Mouse (Mus musculus): Measurements from ENCODE around the gene Trpc2. TPM values are rescaled to one million over a fixed set of nuclear protein-coding genes. Genes with fewer than 3 reads are reported as not detected.

Trpc2 gene
- polyA plus RNA-seq (2012; rRNA removed): 3.0 and 3.1 TPM in 2 replicates

DNA sequence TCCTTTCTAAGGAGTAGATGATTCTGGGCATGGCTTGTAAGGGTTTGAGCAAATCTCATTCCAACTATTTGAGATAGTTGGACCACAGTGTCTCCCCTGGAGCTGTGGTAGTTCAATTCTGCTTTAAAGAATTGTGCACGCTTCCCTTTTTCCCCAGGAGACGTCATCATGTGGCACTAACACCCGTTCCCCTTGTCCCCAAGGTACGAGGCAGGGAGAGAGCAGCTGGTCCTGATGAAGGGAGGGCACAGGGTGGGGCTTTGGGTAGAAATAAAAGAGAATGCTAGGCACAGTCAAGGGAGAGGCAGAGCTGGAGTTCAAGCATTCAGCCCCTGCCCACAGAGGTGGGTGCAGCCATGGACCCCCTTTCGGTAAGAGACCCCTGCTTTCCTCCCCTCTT is at the start of gene Trpc2:
Trpc2 (plus strand) TSS at position 301 of the 400 bp plus-strand sequence.

DNA sequence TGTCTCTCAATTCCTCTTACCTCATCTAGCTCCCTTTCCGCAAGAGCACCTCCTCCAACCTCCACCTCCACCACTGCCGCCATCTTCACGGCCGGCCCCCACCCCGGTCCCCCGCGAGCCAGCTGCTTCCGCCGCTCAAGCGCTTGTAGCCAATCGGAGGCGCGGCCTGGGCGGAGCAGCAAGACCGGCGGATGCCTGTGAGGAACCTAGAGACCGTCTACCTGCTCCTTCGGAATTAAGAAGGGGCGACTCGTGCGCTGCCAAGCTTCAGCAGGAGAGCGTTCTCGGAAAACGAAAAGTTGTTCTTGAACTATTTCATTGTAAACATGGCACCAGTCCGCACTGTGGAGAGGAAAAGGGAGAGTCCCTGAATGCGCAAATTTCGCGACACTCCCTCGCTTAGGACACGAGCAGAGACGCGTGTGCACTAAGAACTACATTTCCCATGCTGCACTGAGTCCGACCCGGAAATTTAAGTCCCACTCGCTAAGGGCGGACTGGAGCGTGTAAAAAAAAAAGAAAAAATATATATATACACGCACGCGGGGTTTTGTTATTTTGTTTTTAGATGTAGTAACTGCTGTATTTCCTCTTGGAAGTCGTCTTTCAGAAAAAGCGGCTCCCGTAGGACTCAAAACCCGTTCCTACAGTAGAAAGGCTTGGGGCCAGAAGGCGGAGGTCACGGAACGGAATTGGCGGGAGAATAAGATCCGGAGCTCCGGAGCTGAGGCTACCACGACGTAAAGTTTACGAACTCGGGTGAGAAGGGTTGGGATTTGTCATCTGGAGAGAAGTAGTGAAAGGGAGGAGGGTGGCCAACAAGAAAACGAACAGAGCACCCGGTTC is 17.6 kb upstream of the Trpc2 start, which contains the start of the genes Rnf121, Xndc1 and Xntrpc:
Rnf121 (minus strand) TSS at position 424 of the 846 bp plus-strand sequence.
Xndc1 (plus strand) TSS at position 466 of the 846 bp plus-strand sequence.
Xntrpc (plus strand) TSS at position 668 of the 846 bp plus-strand sequence.

DNA sequence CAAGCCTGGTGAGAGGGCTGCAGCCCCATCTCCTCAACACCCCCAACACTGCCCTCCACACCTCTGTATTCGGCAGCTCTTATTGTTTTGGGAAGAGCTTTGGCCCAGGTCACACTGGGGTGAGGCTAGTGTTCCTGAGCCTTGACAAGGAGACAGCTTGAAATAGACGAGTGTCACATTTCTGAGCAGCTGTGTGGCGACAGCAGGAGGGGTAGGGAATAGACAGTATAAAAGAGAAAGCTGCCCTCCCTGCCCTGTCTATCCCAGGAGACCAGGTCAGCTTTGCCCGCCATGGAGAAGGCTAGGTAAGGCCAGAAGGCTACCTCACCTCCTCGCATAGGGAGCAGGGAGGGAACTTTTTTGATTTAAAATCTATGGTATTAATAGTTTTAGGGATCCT is 18.6 kb downstream of the Trpc2 start, which contains the start of gene Art1:
Art1 (plus strand) TSS at position 257 of the 400 bp plus-strand sequence.

DNA sequence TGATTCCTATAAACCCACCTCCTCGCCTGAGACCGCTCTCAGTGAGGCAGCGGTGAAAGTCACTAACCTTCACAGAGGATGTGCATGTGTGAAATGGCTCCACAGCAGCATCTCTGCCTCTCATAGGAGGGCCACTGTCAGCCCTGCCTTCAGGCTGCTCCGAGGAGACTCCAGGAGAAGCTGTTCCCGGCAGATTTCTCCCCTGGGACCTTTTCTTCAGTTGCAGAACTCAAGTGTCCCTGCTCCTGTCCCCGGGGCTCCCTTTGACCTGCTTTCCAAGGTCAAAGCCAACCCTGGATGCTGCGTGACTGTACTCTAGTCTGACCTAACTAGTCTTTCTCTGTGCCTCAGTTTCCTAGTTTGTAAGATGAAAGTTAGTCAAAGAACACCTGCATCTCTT is 26.3 kb downstream of the Trpc2 start, which contains the start of gene Art5:
Art5 (minus strand) TSS at position 319 of the 400 bp plus-strand sequence.

DNA sequence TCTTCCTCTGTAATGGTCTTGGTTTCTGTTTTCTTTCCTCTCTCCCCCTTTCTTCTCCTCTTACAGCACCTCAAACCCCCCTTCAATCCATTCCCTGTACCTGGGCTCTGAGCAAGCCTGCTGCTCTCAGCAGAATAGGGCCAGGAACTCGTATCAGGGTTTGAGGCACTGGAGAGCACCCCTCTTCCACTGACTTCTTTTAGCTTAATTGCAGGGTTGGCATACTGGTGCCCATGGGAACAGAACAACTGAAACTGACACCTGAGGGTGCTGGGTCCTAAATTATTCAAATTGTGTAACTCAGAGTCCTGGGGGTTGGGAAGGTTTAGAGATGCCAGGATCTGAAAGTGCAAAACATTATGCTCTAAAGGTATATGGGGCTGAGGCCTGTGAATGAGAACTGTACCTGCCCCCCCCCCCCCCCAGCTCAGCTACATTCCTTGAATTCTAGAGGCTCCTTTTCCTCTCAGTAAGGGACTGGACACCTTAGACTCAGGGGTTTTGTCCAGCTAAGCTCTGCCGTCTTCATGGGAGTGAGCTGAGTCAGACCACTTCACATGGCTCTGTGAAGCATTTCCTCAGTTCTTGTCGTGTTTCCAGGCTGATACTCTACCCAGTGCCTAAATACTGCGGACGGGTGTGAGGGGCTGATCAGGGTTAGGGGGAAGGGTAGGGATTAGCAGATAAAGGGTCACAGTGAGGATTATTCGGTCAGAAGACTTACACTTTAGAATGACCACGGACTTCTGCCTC is 33.8 kb downstream of the Trpc2 start, which contains the start of gene Chrna10:
Chrna10 (minus strand) TSS at position 250 of the 753 bp plus-strand sequence.

Other genes with a start within 250 kb of the Trpc2 start
- 16.0 and 17.4 TPM in 2 replicates for gene Inppl1, start 244.9 kb upstream of the Trpc2 start, polyA plus RNA-seq (2012; rRNA removed)
- 2.7 and 3.4 TPM in 2 replicates for gene Folr2, start 225.9 kb upstream of the Trpc2 start, polyA plus RNA-seq (2012; rRNA removed)
- 85.9 and 93.3 TPM in 2 replicates for gene Anapc15, start 219.4 kb upstream of the Trpc2 start, polyA plus RNA-seq (2012; rRNA removed)
- gene Folr1, start 212.3 kb upstream of the Trpc2 start, polyA plus RNA-seq (2012; rRNA removed): 6.3 and 19.2 TPM in 2 replicates
- 165 and 168 TPM in 2 replicates for gene Lamtor1, start 177.2 kb upstream of the Trpc2 start, polyA plus RNA-seq (2012; rRNA removed)
- 0.34 and 0.36 TPM in 2 replicates for gene Tomt, start 176.8 kb upstream of the Trpc2 start, polyA plus RNA-seq (2012; rRNA removed)
- gene Lrrc51, start 149.2 kb upstream of the Trpc2 start, polyA plus RNA-seq (2012; rRNA removed): 8.7 and 11.0 TPM in 2 replicates
- gene Numa1, start 149.0 kb upstream of the Trpc2 start, polyA plus RNA-seq (2012; rRNA removed): 53.4 and 61.3 TPM in 2 replicates
- 17.2 and 19.3 TPM in 2 replicates for gene Il18bp, start 64.4 kb upstream of the Trpc2 start, polyA plus RNA-seq (2012; rRNA removed)
- gene Rnf121, start 17.6 kb upstream of the Trpc2 start, polyA plus RNA-seq (2012; rRNA removed): 85.9 and 92.3 TPM in 2 replicates
- 51.7 and 54.6 TPM in 2 replicates for gene Xndc1, start 17.6 kb upstream of the Trpc2 start, polyA plus RNA-seq (2012; rRNA removed)
- 4.0 and 4.4 TPM in 2 replicates for gene Xntrpc, start 17.4 kb upstream of the Trpc2 start, polyA plus RNA-seq (2012; rRNA removed)
- 0.23 and 1.8 TPM in 2 replicates for gene Art1, start 18.6 kb downstream of the Trpc2 start, polyA plus RNA-seq (2012; rRNA removed)
- gene Art5, start 26.4 kb downstream of the Trpc2 start, polyA plus RNA-seq (2012; rRNA removed): 0.27 and 0.28 TPM in 2 replicates
- 0.04 TPM in 2 replicates for gene Chrna10, start 33.7 kb downstream of the Trpc2 start, polyA plus RNA-seq (2012; rRNA removed)
- gene Nup98, start 127.1 kb downstream of the Trpc2 start, polyA plus RNA-seq (2012; rRNA removed): 17.1 and 17.3 TPM in 2 replicates
- gene Pgap2, start 127.1 kb downstream of the Trpc2 start, polyA plus RNA-seq (2012; rRNA removed): 47.7 TPM in 2 replicates
- gene Rhog, start 172.9 kb downstream of the Trpc2 start, polyA plus RNA-seq (2012; rRNA removed): 10.6 and 11.1 TPM in 2 replicates
- 23.7 TPM in 2 replicates for gene Stim1, start 184.7 kb downstream of the Trpc2 start, polyA plus RNA-seq (2012; rRNA removed)